Mouse (Mus musculus): ENCODE results near the gene Khk.

Gene Khk

DNA sequence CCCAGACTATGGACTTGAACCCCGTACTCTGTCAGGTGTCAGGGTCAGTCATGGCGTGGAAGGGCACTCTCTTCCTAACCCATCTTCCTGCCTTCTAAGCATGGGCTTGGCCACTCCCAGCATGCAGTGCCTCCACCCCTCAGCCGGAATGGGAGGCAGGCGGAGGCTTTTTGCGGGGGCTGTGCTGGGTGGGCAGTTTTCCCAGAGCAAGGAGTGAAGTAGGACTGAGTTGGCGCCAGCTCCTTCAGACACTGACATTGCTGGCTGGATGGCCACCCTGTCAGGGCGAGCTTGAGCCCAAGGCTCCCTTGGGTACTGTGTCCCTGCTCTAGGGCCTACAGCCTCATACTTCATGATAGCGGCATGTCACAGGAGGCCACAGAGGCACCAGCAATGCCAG is 47.2 kb downstream of the Khk start, which contains the start of gene Tcf23:
Gene Tcf23, plus strand, starts transcription at position 247 of the 400 bp plus-strand sequence.
- DNase-seq (ENCODE audit: low spot score in 2 of 2): no peak

DNA sequence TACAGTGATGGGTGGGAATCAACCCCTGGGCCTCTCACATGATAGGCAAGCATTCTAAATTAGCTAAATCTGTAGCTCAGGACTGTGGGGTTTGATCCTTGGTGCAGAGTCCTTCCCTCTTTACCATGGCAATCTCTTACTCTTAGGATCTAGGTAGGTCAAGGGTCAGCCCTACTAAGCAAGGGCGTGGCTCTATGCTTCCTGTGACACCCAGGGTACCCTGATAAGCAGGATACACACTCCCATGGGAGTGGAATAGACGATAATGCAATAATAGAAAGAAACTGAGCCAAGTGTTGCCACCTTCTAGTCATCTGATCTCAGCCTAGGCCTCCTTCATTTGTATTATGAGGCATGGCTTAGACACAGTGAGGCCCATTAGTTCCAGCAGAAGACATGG is 48.2 kb downstream of the Khk start:
- no peak for DNase-seq (ENCODE audit: low spot score in 2 of 2)

DNA sequence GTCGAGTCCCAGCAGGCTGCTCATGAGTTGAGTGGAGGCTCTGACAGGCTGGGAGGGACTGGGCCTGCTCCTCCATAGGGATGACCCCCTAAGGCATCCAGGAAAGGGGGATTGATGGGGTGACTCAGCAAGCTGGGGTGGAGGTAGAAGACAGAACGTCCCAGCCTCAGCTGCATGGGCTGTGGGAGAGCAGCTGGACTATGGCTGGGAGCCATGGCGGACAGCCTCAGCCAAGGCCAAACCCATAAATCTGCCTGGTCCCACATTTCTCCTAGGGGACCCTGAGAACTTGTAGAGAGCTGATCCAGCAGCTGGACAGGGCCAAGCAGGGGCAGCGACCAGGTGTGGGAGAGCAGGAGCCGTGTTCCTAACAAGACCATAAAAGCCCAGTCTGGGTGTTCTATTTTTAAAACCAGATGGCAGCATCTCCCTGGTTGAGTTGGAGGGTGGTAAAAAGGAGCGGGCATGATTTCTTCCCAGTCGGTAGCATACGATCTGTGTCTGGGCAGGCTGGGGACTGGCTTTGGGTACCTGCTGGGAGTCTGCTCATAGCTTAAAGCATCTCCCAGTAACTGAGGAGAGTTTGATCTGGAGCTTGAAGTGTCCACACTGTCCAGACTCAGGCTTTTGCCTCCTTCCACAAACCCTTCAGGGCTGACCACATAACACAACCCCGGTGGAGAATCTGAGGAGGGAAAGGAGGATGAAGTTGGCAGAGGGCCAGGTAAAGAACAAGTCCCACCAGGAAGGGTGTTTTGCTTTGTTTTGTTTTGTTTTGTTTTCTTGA is 53.8 kb downstream of the Khk start:
- DNase-seq (ENCODE audit: low spot score in 2 of 2): no peak
